Mouse (Mus musculus) spleen, adult 2 months (tissue): Measurements from ENCODE around the gene Zbtb7a. TPM values are rescaled to one million over a fixed set of nuclear protein-coding genes. Genes with fewer than 3 reads are reported as not detected.
"Not testable (repeated sequence)": the region's sequence is repeated elsewhere in the genome, so short reads cannot be mapped to it uniquely, and the experiment has no call there.

Experiments used
- DNase-seq, 2 experiments: peaks; one replicate each; pipeline versions ENCODE4 v3.0.0 to v3.0.0-alpha.2; 2012 to 2021; ENCODE audit warnings: low spot score in 2 of 2, low read depth in 1 of 2
- H3K27ac ChIP-seq: fragments of 200-500 bp; 2 replicates; pipeline ENCODE4 v1.5.1; 2012; ENCODE audit warnings: low read length, inconsistent platforms; ENCODE audit not compliant: insufficient read depth
- H3K27me3 ChIP-seq: fragments of 200-500 bp; 2 replicates; pipeline ENCODE4 v1.6.1; 2012; ENCODE audit warnings: mild to moderate bottlenecking, moderate library complexity, low read length, inconsistent platforms; ENCODE audit not compliant: control insufficient read depth, insufficient read depth
- H3K36me3 ChIP-seq: fragments of 200-500 bp; 2 replicates; pipeline ENCODE4 v1.6.1; 2012; ENCODE audit warnings: mild to moderate bottlenecking, low read length, inconsistent platforms; ENCODE audit not compliant: control insufficient read depth, insufficient read depth
- H3K4me1 ChIP-seq: fragments of 200-500 bp; 2 replicates; pipeline ENCODE4 v1.6.1; 2011; ENCODE audit warnings: inconsistent platforms; ENCODE audit not compliant: control insufficient read depth, insufficient read depth, insufficient read length
- H3K4me3 ChIP-seq: fragments of 200-500 bp; 2 replicates; pipeline ENCODE4 v1.5.1; 2011; ENCODE audit warnings: mild to moderate bottlenecking, inconsistent platforms; ENCODE audit not compliant: insufficient read depth, insufficient read length; ENCODE audit errors: extremely low read depth
- CTCF ChIP-seq: fragments of 200-500 bp; IDR thresholded peaks from 2 replicates; pipeline ENCODE4 v1.5.1; 2011; ENCODE audit warnings: mild to moderate bottlenecking, inconsistent platforms; ENCODE audit not compliant: insufficient read depth, insufficient read length, insufficient replicate concordance; ENCODE audit errors: extremely low read depth
- POLR2A ChIP-seq: fragments of 200-500 bp; IDR thresholded peaks from 2 replicates; pipeline ENCODE4 v1.6.1; 2011; ENCODE audit warnings: low read depth, low read length, inconsistent platforms
- WGBS: fragments of 180-500 bp; shearing (Covaris S2); methylation state at CpG from one replicate; pipeline ENCODE4 v1.1.7; 2018; 5-methylcytosine and 5-hydroxymethylcytosine counted together
- polyA plus RNA-seq: library from polyadenylated mRNA; depleted of rRNA; stranded (reverse); fragments of >200 nt; gene quantifications from 2 replicates; pipeline ENCODE4 v1.2.3, GENCODE M21; 2012

Zbtb7a gene
- polyA plus RNA-seq, 1 experiment, result 64.6 TPM

DNA sequence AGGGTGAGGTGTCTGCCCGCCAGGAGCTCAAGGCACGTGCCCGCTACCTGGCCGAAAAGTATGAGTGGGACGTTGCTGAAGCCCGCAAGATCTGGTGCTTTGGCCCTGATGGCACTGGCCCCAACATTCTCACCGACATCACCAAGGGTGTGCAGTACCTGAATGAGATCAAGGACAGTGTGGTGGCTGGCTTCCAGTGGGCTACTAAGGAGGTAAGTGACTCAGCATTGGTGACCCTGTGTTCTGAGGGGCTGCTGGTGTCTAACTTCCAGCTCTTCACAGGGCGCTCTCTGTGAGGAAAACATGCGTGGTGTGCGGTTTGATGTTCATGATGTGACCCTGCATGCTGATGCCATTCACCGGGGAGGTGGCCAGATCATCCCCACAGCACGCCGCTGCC is 45.9 kb downstream of the Zbtb7a start:
- H3K4me1 ChIP-seq, result peaks cover 11% of the 10 kb centered on the region; the same call in 1 of the 2 replicates
- no peaks in the 10 kb centered on the region for H3K27me3 ChIP-seq
- H3K36me3 ChIP-seq, result peaks cover 48% of the 10 kb centered on the region
- H3K4me3 ChIP-seq, result no peak overlapping the region
- TF ChIP-seq POLR2A (no peak), CTCF (no peak)
- 93% methylated on average over 13 of the region's 13 CpGs for WGBS
- no peak for DNase-seq
- no peak overlapping the region for H3K27ac ChIP-seq

DNA sequence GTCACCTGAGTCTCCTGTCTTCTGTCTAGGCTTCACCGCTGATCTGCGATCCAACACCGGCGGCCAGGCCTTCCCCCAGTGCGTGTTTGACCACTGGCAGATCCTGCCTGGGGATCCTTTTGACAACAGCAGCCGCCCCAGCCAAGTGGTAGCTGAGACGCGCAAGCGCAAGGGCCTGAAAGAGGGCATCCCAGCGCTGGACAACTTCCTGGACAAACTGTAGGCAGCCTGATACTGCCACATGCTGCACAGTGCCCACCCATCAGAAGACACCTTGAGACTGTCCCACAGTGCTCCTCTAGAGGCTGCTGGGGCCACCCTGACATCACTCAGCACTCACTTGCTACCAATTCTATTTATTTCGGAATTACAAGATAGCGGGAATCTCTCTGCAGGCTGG is 46.8 kb downstream of the Zbtb7a start:
- H3K27me3 ChIP-seq, H3K27ac ChIP-seq: not testable (repeated sequence)

DNA sequence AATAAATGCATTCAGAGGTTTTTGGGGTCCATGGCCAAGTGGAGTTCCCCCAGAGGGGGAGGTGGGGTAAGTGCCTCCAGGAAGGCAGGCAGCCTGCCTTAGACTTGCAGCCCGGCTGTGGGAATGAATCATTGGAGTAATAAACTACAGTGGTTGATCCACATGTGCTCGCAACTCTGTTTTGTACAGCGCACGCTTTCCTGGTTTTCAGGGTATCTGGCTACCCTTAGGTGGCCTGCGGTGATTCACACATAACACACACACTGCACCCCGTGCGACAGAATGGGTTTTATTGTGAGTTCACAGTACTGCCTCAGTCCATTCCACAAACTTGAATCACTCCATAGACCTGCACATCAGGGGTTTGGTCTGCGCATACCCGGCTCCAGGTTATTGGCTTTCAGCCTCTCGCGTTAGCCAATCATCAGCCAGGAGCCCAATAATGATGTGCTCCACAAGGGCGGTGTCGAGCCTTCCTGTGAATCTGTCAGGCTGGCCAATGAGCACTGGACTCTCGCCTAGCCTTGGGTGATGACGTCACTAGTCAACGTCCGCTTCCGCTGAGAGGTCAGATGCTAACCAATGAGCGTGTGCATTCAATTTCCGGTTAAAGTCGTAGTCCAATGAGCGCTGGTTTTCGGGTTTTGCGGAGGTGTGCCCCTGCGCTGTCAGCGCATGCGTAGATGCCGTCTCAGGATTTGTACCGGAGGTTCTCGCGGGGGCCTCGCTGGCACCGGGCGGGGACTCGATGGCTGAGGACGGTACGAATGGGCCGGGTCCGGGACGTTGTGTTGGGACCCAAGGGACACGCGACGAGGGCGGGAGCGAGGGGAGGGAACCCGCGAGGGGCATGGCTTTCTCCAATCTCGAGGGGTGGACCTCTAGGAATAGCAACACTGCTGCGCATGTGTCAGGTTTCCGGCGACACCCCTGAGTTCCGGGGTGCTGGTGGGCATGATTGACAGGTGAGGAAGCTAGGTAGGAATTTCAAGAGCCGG is 47.6 kb downstream of the Zbtb7a start, which contains the start of gene Dapk3:
Gene Dapk3, plus strand, starts transcription at position 670 of the 998 bp plus-strand sequence.
- no peaks in the 10 kb centered on the region for H3K27me3 ChIP-seq
- H3K4me1 ChIP-seq, result peaks cover 11% of the 10 kb centered on the region; the same call in 1 of the 2 replicates
- DNase-seq, result peak; percentile 91 to 99
- peaks cover 56% of the 10 kb centered on the region for H3K36me3 ChIP-seq
- TF ChIP-seq CTCF (no peak), POLR2A (peak; percentile 21; the same call in 1 of the 2 replicates)
- peak within 1 kb of the TSS; percentile 85 for H3K4me3 ChIP-seq
- peak within 1 kb of the TSS; percentile 93 for H3K27ac ChIP-seq
- 10% methylated on average over 53 of the region's 53 CpGs for WGBS

More for the DNA sequence above, 46.8 kb downstream of the Zbtb7a start:
- WGBS, result 91% methylated on average over 12 of the region's 12 CpGs
- Histone ChIP-seq H3K36me3 (peaks cover 50% of the 10 kb centered on the region), H3K4me1 (peaks cover 11% of the 10 kb centered on the region; the same call in 1 of the 2 replicates)
- not testable (repeated sequence) for DNase-seq, H3K4me3 ChIP-seq

GRCm38 (mm10) chr10:81183805-81184204 is 48.8 kb downstream of the Zbtb7a start, which contains the start of gene 4930442H23Rik:
Gene 4930442H23Rik, minus strand, starts transcription at chr10:81183849.
- WGBS, result 70% methylated on average over 5 of the region's 5 CpGs
- Histone ChIP-seq H3K27me3 (no peaks in the 10 kb centered on the region), H3K27ac (peak within 1 kb of the TSS; percentile 93), H3K4me1 (peaks cover 7% of the 10 kb centered on the region; the same call in 1 of the 2 replicates), H3K4me3 (peak within 1 kb of the TSS; percentile 85), H3K36me3 (peaks cover 45% of the 10 kb centered on the region)
- no peak for DNase-seq
- no peak for TF ChIP-seq CTCF
- TF ChIP-seq POLR2A, result no peak

DNA sequence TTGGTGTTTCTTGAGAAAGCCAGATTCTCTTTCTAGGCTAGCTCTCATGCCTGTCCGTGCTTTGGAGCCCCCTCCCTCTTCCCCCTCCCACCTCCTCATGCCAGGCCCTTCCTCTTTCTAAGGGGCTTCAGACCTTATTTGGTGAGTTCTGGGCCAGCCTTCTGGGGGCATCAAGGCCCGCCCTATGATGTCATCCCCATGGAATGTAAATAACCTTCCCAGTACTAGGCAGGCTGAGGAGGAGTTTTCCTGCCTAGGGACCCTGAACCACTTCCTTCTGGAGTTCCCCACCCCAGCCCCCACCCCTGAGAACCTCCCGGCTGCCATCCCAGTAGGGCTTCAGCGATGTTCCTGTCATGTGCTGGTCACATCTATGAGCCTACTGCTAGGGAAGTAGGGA is 49.7 kb downstream of the Zbtb7a start:
- H3K27ac ChIP-seq, result 0 out of 2 replicates have a peak overlapping the region, but pooled peaks have one; percentile 3
- DNase-seq, result no peak
- H3K4me1 ChIP-seq, result peaks cover 7% of the 10 kb centered on the region; the same call in 1 of the 2 replicates
- peaks cover 36% of the 10 kb centered on the region for H3K36me3 ChIP-seq
- no peaks in the 10 kb centered on the region for H3K27me3 ChIP-seq
- TF ChIP-seq POLR2A (no peak), CTCF (no peak)
- H3K4me3 ChIP-seq, result no peak overlapping the region
- 83% methylated on average over 4 of the region's 4 CpGs for WGBS

GRCm38 (mm10) chr10:81187161-81187560 is 52.1 kb downstream of the Zbtb7a start:
- DNase-seq, result no peak
- H3K4me3 ChIP-seq, result no peak overlapping the region
- H3K36me3 ChIP-seq, result peaks cover 23% of the 10 kb centered on the region
- 91% methylated on average over 9 of the region's 9 CpGs for WGBS
- no peak for TF ChIP-seq POLR2A
- no peak for TF ChIP-seq CTCF
- H3K27ac ChIP-seq, result no peak overlapping the region
- peaks cover 11% of the 10 kb centered on the region for H3K4me1 ChIP-seq
- H3K27me3 ChIP-seq, result no peaks in the 10 kb centered on the region

GRCm38 (mm10) chr10:81189821-81190220 is 54.8 kb downstream of the Zbtb7a start:
- TF ChIP-seq CTCF (no peak), POLR2A (no peak)
- Histone ChIP-seq H3K4me1 (peaks cover 19% of the 10 kb centered on the region), H3K4me3 (no peak overlapping the region), H3K27ac (no peak overlapping the region), H3K36me3 (peaks cover 17% of the 10 kb centered on the region), H3K27me3 (no peaks in the 10 kb centered on the region)
- WGBS, result 96% methylated on average over 26 of the region's 26 CpGs
- DNase-seq, result no peak
